Mouse (Mus musculus): ENCODE data around the gene Arid1b. TPM values are rescaled to one million over a fixed set of nuclear protein-coding genes. Genes with fewer than 3 reads are reported as not detected.
A peak's percentile ranks its signal among the peaks of the same experiment; 100 is the strongest.

The Arid1b gene
- total RNA-seq, 2 experiments from 2014 or later, result 9.2 to 28.8 TPM

DNA sequence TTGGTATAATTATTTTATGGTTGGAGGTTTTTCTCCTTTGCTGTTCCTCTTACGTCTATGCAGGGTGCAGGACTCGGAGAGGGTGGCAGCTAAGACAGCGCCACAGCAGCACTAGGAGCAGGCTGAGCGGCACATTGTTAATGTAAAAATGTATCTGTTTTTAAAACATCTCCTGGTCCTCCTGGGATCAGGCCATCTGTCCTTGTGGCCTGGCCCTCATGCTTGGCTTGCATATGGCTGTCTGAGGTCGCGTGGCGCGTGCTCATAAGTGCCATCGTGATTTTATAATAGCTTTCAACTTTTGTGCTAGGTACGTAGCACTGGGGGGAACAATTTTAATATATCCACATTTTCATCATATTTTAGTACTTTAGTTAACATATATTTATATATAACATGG, 201.9 kb downstream of the Arid1b start:
- ATAC-seq (replicated peaks; ENCODE audit: low FRiP score, low TSS enrichment, poor library complexity, severe bottlenecking), result no peak

DNA sequence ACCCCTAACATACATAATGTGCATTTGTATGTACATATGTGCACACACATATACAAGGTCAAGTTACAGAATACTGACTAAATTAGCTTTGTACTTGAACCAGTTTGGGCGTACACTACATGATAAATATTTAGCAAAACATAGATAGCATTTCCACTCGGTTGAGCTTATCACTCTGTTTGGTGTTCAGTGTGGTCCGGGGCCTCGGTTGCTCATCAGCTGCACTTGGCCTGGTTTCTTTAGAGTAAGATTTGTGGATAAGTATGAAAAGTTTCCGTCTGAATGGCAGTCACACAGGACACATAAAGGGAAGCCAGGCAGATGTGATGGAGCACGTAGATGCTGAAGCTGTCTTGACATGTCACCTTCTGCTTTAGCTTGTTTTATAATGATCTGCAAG, 202.4 kb downstream of the Arid1b start:
- ATAC-seq (replicated peaks; ENCODE audit: low FRiP score, low TSS enrichment, poor library complexity, severe bottlenecking), result no peak

DNA sequence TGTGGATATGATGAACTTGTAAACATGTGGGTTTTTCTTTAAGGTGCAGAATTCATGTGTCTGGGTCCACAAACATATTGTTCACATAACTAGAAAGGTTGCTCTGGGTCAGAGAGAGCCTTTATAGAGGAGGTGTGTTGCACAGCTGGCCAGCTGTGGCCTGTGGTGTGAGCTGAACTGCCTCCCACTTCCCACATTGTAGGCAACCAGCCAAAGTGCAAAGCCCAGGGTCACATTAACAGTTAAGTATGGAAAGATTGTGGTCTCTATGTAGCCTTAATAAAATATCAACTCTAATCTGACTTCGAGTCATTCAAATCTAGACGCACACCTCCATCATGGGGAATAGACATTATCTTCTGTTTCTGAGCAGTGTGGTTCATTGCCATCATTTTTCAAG, 203.0 kb downstream of the Arid1b start:
- no peak for ATAC-seq (replicated peaks; ENCODE audit: low FRiP score, low TSS enrichment, poor library complexity, severe bottlenecking)

DNA sequence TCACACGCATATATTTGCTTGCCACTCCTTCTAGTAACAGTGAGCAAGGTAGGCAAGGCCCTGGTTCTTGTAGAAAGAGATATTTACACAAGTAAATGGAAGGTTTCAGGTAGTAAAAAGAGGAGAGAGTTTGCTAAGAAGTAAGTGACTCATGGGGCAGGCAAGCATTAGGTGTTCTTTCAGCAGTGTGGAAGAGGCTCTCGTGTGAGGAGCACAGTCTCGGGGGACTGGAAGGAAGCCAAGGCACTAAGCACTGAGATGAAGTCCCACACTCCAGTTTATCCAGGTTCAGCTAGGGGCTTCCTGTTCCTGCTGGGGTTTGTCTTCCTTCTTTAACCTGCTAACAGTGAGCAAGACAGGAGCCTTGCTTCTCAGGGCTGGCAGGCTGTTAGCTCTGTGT, 203.6 kb downstream of the Arid1b start:
- no peak for ATAC-seq (replicated peaks; ENCODE audit: low FRiP score, low TSS enrichment, poor library complexity, severe bottlenecking)

DNA sequence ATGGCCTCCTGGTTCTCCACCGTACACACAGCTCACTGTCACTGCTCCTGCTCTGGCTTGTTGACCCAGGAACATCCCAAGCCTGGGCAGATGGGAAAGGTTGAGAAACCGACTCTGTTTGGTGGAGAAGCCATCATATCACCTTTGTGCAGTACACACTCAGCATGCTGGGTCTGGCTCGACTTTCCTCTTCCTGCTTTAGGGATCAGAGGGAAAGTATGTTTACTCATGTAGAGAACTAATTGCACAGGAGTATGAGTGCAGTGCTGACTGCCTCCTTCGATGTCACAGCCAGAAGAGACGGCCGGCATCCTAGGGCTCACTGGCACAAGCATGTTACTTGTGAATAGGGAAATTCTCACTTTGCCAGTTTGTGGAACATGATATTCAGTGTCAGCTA, 204.1 kb downstream of the Arid1b start:
- no peak for ATAC-seq (replicated peaks; ENCODE audit: low FRiP score, low TSS enrichment, poor library complexity, severe bottlenecking)

DNA sequence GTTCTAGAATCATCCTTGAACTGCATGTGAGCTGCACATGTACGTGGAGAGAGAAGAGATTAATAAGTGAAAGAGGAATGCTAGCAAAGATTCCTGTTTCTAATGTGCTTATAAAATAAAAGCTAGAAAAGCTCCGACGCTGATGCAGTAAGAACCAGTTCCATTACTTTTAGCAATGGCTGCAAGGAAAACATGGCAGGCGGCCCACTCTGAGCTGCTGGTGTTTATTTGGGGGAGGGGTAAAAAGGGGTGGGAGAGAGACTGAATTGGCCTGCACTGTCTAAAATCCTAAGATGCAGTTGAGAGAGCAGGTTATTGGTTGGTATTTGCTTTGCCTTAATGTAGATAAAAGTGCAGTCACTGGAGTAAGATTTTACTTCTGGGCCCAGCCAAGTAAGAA, 204.7 kb downstream of the Arid1b start:
- ATAC-seq (replicated peaks; ENCODE audit: low FRiP score, low TSS enrichment, poor library complexity, severe bottlenecking), result no peak

DNA sequence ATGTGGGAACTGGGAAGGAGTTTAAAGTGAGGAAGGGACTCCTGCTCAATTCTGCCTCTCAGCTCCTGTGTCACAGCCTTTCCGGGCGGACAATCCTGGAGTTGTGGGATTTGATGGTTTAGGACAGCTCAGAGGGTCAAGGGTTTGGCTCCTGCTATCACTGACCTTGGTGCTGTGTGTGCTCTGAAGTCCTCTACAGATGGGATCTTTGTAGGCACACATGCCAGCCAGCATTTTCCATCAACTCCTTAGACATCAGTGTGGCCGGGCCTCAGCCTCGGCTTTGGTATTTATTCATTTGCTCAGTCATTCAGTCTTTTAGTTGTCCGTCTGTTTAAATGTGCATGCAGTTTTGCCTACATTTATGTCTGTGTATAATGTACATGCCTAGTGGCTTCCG, 206.5 kb downstream of the Arid1b start:
- no peak for ATAC-seq (replicated peaks; ENCODE audit: low FRiP score, low TSS enrichment, poor library complexity, severe bottlenecking)

DNA sequence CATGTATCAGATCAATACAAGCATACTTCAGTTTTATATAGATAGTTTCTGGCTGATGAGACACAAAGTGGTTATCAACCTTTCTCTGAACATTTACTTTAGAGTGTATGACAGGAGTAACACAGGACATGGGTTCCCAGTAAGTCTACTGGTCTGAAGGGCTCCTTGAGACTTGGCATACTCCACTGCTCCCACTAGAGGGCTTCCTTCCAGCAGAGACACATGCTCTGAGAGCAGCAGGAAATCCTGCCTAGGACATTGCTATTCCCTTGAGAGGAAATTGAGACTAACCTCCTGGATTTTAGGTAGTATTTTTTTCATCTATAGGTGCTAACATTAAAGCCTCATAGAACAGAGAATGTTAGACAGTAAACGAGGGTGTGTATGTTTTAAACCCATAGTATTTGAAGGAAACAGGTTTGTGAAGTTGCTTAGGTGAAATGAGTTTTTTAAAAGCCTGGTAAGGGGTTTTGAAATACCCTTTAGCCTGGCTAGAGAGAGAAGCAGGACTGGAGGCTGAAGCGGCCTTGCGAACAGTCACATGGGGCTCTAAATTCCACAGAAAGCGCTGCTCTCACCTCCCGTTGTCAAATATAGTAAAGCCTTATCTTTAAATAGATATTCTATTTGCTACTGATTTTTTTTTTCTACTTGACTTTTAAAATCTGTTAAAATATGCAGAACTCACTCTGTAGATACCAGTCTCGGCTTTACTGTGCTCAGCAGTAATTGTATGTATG, 207.9 kb downstream of the Arid1b start:
- peak; percentile 82 for ATAC-seq (replicated peaks; ENCODE audit: low FRiP score, low TSS enrichment, poor library complexity, severe bottlenecking)

DNA sequence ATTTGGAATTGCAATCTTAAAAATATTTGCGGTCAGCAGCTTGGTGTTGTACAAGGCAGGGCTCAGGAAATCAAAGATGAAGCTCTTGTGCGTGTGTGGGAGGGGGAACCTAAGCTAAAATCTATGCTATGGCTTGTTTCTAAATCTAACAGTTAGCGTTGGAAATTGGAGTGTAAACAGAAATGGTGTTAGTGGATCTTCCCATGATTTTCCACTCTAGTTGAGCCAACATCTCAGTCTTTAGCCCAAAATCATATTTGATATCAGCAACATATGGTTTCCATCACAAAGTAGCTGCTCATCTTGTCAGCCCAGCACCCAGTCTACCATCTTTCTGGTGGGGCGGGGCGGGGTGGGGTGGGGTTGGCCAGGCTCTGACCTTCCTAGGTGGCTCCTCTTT, 208.6 kb downstream of the Arid1b start:
- no peak for ATAC-seq (replicated peaks; ENCODE audit: low FRiP score, low TSS enrichment, poor library complexity, severe bottlenecking)

DNA sequence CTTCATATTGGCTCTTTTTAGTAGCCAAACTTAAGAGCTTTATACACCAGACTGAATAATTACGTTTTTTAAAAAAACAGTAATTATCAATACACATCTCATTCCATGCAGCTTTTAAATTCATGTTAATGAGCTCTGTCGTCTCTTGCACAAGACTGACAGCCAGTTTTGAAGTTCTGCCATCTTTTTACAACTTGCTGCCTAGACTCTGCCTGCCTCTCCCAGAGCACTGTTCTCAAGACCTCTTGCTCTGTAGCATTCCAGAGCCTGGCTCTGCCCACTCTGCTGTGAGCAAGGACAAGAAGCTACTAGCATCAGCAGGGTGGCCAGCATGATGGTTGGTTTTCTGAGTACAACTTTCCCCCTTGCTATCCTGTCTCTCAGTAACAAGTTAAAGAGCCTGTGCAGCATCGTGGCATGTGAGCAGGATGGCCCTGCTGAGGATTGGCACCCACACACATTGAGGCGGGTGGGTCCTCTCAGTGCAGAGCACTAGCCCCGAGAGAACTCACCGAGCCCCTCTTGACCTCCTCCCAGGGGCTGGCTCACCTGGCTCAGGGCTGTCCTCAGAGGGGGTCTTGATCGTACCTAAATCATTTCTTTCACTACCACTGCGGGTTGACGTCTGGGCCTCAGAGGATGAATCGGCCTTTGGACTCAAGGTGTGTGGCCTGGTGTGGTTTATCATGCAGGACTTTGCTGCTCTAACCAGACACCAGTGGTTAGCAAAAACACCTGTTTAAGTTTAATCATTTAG, 209.4 kb downstream of the Arid1b start:
- no peak for ATAC-seq (replicated peaks; ENCODE audit: low FRiP score, low TSS enrichment, poor library complexity, severe bottlenecking)

DNA sequence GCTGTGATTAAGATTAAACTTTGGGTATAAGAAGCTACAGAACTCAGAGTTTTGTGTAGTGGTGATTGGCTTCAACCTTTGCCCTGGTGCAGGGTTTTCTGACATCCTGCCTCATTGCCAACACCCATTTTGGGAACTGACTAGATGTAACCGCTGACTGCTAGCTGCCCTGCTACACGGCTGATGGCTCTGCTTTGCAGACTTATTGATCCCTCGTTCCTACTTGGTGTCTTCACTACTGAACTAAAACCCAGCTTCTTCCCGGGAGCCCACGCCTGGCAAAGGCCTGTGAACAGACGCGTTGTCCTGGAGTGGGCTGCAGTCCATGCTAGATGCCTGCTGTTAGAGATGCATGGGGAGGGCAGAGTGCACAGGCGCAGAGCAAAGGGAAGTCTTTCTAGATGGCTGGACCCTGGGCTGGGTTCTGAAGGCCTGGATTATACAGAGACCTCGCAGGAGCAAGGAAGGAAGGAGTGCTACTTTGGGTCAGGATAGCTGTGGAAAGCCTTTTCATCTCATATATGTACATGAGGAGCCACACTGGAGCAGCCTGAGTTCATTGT, 210.1 kb downstream of the Arid1b start:
- ATAC-seq (replicated peaks; ENCODE audit: low FRiP score, low TSS enrichment, poor library complexity, severe bottlenecking), result no peak

DNA sequence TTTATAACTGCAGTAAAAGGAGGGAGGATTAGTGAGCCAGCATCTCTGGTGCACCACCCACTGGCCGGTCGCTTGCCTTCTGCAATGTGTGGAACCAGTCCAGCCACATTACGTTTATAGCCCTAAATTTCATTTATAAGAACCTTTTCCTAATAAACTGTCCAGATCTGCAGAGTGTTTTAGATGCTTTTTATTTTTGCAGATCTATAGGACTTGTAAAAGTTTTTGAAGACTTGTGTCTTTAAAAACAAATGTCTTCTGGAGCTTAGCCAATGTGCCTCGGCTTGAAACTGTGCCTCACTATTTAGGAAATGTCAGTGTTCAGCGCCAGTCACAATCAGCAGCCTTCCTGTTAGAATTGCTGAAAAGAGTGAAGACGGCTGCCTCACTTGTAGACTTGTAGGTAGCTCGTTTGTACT, 211.0 kb downstream of the Arid1b start:
- ATAC-seq (replicated peaks; ENCODE audit: low FRiP score, low TSS enrichment, poor library complexity, severe bottlenecking), result peak; percentile 47; the same call in 1 of the 2 replicates

DNA sequence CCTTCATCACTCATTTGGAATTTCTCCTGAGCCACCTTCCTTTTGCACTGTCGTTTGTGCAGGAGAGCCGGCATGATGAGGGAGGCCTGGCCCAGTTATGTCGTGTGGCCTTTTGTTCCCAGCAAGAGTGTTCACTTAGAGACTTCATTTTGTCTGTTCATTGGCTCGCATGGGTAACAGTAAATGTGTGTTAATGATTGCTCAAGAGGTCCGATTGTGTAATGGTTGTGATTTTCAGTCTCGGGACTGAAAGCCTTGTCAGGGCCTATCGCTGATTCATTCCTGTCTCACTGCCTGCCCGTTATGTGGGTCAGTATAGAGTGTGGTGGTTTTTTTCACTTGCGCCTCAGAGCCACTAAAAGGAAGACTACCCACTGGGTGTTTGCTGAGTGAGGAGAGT, 212.6 kb downstream of the Arid1b start:
- no peak for ATAC-seq (replicated peaks; ENCODE audit: low FRiP score, low TSS enrichment, poor library complexity, severe bottlenecking)

DNA sequence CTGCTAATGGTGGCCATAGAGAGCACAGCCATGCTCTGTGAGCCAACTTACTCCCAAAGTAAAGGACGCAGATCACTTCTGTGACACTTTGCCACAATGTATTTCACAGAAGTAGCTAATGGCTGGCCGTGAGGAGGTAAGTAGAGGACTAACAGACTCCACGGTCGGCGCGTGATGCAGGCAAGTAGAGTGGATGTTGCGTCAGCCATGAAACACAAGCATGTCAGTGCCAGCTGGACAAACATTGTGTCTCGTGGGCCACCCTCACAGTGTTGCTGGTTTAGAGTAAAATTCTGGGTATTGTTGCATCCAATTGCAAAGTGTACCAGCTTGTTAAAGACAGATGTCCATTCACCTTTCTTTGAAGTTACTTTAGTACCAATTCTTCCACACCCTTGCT, 213.7 kb downstream of the Arid1b start:
- no peak for ATAC-seq (replicated peaks; ENCODE audit: low FRiP score, low TSS enrichment, poor library complexity, severe bottlenecking)

DNA sequence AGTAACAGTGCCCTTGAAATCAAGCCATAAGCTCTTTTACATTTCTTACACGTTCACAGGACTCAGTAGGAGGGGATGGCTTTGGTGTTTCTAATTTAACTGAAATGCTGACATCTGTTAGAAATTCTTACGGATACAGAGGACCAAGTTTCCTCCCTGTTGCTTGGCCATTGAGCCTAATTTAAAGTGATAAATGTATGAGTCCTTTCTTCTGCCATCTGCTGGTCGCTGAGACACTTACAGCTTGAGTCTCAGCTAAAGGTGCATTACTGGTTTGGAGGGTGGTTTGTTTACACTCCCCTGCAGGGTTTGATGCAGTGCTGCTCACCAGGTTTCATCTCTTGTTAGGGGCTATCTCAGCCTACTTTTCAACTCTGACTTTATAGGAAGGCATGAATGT, 214.2 kb downstream of the Arid1b start:
- ATAC-seq (replicated peaks; ENCODE audit: low FRiP score, low TSS enrichment, poor library complexity, severe bottlenecking), result peak; percentile 75

DNA sequence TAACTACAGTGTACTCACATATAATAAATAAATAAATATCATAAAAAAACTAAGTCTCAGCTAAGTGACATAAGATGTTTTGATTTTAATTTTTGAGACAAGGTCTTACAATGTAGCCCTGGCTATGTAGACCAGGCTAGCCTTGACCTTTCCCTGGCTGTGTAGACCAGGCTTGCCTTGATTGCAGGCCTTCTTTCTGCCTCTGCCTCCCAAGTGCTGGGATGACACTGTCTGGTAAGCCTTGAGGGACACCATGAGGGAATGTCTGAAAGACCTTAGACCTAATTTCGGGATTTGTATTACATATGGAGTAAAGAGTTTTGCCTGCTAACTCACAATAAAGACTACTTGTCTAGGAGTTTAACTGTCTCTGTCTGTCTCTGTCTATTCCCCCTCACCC, 214.9 kb downstream of the Arid1b start:
- ATAC-seq (replicated peaks; ENCODE audit: low FRiP score, low TSS enrichment, poor library complexity, severe bottlenecking), result no peak

DNA sequence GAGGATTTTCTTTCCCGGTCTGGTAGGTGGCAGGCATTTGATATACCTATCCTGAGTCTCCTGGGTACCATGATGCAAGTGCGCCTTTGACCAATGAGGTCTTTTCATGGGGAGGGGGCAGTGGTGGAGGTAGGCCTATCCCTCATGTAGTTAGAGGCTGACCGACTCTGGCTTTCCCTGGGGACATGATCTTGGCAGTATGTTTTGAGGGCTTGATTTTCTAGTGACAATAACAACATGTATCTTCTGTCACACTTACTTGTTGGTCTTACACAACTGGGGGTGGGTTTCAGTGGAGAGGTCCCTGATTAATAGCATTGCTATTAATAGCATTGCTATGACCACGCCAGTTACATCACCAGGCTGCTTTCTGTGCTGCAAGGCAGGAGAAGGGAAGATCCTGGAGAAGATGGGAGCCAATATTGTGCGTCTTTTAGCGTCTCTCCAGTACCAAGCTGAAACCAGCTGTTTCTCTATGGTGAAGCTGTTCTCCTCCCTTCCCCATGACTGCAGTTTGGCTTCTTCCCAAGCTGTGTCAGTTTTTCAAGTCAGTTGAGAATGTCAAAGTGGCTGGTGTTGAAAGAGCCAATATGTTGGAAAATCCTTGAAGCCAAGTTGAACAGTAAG, 216.1 kb downstream of the Arid1b start:
- ATAC-seq (replicated peaks; ENCODE audit: low FRiP score, low TSS enrichment, poor library complexity, severe bottlenecking), result no peak

DNA sequence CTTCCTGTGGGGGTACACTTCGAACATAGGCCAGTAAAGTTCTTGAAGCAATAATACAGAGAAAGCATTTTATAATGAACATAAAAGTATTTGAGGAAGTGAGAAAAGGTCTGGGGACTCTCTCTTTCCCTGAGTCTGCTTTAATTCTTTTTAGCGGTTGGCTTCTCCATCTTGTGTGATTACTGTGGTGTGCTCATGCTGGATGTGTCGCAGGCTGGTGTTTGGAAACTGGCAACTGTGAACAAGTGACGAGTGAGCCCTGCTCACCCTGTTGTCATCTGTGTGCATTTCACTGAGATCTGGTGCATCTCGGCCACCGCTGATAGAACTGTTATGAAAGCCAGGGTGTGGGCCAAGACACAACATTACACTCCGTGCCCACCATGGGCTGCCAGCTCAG, 216.8 kb downstream of the Arid1b start:
- no peak for ATAC-seq (replicated peaks; ENCODE audit: low FRiP score, low TSS enrichment, poor library complexity, severe bottlenecking)

DNA sequence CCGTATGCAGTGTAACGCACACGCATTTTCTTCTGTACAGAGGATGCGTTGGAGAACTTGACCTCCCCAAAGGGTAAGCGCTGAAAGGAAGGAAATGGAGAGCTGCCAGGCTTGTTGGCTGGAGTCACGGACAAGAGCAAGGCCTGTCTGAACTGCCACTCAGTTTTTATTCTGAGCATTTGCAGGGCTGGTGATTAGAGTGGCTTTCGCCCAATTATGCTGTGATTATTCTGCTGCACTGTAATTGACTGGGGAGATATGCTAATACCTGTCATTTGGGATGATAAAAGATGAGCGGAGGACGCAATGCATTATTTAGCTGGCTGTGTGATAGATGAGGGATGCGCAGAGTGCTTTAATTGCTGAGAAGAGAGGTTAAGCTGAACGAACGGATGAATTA, 218.0 kb downstream of the Arid1b start:
- ATAC-seq (replicated peaks; ENCODE audit: low FRiP score, low TSS enrichment, poor library complexity, severe bottlenecking), result no peak

DNA sequence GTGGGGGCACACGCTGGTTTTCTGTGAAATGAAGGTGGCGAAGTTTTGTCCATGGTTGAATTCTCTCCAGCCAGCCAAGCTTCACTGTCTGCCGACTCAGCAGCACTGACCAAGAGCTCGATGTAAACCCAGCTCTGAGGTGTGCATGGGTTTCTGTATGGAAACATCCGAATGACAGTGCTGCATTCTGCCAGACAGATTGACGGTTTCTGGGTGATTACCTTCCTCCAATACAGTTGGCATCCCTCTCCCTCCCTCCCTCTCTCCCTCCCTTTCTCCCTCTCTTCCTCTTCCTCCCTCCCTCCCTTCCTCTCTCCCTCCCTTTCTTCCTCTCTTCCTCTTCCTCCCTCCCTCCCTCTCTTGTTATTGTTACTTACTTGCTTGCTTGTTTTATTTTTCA, 219.3 kb downstream of the Arid1b start:
- no peak for ATAC-seq (replicated peaks; ENCODE audit: low FRiP score, low TSS enrichment, poor library complexity, severe bottlenecking)
